Mouse (Mus musculus) forebrain, embryonic 14.5 days (tissue): Measurements from ENCODE around the gene Ramp1. TPM values are rescaled to one million over a fixed set of nuclear protein-coding genes. Genes with fewer than 3 reads are reported as not detected.

Experiments used
- ATAC-seq: fragments of 200-750 bp; cut with Nextera tagmentation; 2 replicates; pipeline ENCODE4 v1.8.0; 2017; ENCODE audit warnings: mild to moderate bottlenecking, moderate library complexity
- DNase-seq: peaks from one replicate; pipeline ENCODE4 v3.0.0-alpha.2; 2015; ENCODE audit warnings: low spot score
- H3K27ac ChIP-seq: fragments of 300-500 bp; sonication (generic); 2 replicates; pipeline ENCODE4 v1.5.1; 2014; ENCODE audit warnings: low read depth, mild to moderate bottlenecking, control low read depth, low read length, moderate library complexity
- H3K27me3 ChIP-seq: fragments of 300-500 bp; sonication (generic); replicated peaks from 2 replicates; pipeline ENCODE4 v1.6.1; 2014; ENCODE audit warnings: low read length, control low read depth, mixed read lengths; ENCODE audit not compliant: control insufficient read depth, insufficient read depth
- H3K36me3 ChIP-seq: fragments of 300-500 bp; sonication (generic); 2 replicates; pipeline ENCODE4 v1.6.1; 2014; ENCODE audit warnings: low read length, control low read depth; ENCODE audit not compliant: control insufficient read depth, insufficient read depth
- H3K4me1 ChIP-seq: fragments of 300-500 bp; sonication (generic); 2 replicates; pipeline ENCODE4 v1.6.1; 2014; ENCODE audit warnings: antibody characterized with exemption, low read length, control low read depth; ENCODE audit not compliant: control insufficient read depth, insufficient read depth
- H3K4me2 ChIP-seq: fragments of 300-500 bp; sonication (generic); 2 replicates; pipeline ENCODE4 v1.6.1; 2014; ENCODE audit warnings: mild to moderate bottlenecking, control low read depth, low read length
- H3K4me3 ChIP-seq: fragments of 300-500 bp; sonication (generic); 2 replicates; pipeline ENCODE4 v1.5.1; 2014; ENCODE audit warnings: low read depth, low read length, control low read depth
- H3K9ac ChIP-seq: fragments of 300-500 bp; sonication (generic); 2 replicates; pipeline ENCODE4 v1.6.1; 2014; ENCODE audit warnings: mild to moderate bottlenecking, low read length, control low read depth, moderate library complexity
- H3K9me3 ChIP-seq: fragments of 300-500 bp; sonication (generic); replicated peaks from 2 replicates; pipeline ENCODE4 v1.6.1; 2016; ENCODE audit warnings: low read length, control low read depth, mixed read lengths; ENCODE audit not compliant: control insufficient read depth
- WGBS: fragments of 180-500 bp; shearing (Covaris S2); extraction: QIAGEN DNeasy Blood & Tissue Kit; methylation state at CpG from one replicate; pipeline ENCODE4 v1.1.7; 2014; 5-methylcytosine and 5-hydroxymethylcytosine counted together
- polyA plus RNA-seq: library from polyadenylated mRNA; unstranded; fragments of >200 nt; fragmentation: Nextera tagmentation; extraction: Ambion mirVana; gene quantifications from 2 replicates; pipeline ENCODE4 v1.2.1, GENCODE M21; 2014

Ramp1 gene
- polyA plus RNA-seq, 1 experiment from 2014 or later, result 3.0 TPM

GRCm38 (mm10) chr1:91179086-91179485 is 536 bp upstream of the Ramp1 start:
- Histone ChIP-seq H3K36me3 (no peaks in the 10 kb centered on the region), H3K27ac (no peak overlapping the region), H3K4me3 (no peak overlapping the region), H3K4me1 (peaks cover 5% of the 10 kb centered on the region), H3K4me2 (no peak overlapping the region), H3K9ac (no peak overlapping the region), H3K9me3 (no peaks in the 10 kb centered on the region), H3K27me3 (peaks cover 5% of the 10 kb centered on the region)
- ATAC-seq (peak; percentile 50; the same call in 1 of the 2 replicates), DNase-seq (peak; percentile 74)
- 37% methylated on average over 5 of the region's 5 CpGs for WGBS

- H3K4me2 ChIP-seq, result peak overlapping the region; percentile 68
- peak overlapping the region; percentile 59 for H3K9ac ChIP-seq
- H3K4me3 ChIP-seq, result peak overlapping the region; percentile 30
- H3K27me3 ChIP-seq, result peaks cover 5% of the 10 kb centered on the region
- WGBS, result 5% methylated on average over 12 of the region's 14 CpGs
- DNase-seq (no peak), ATAC-seq (no peak)
- H3K9me3 ChIP-seq, result no peaks in the 10 kb centered on the region
- H3K4me1 ChIP-seq, result peaks cover 5% of the 10 kb centered on the region
- no peak overlapping the region for H3K27ac ChIP-seq
- no peaks in the 10 kb centered on the region for H3K36me3 ChIP-seq
Measured at GRCm38 (mm10) chr1:91180174-91180565, 548 bp downstream of the Ramp1 start.

- H3K4me3 ChIP-seq, result no peak overlapping the region
- ATAC-seq, result no peak
- DNase-seq, result no peak
- peaks cover 5% of the 10 kb centered on the region for H3K27me3 ChIP-seq
- no peaks in the 10 kb centered on the region for H3K9me3 ChIP-seq
- H3K27ac ChIP-seq, result no peak overlapping the region
- WGBS, result 76% methylated on average over 6 of the region's 6 CpGs
- H3K4me2 ChIP-seq, result peak overlapping the region; percentile 68; the same call in 1 of the 2 replicates
- H3K36me3 ChIP-seq, result no peaks in the 10 kb centered on the region
- H3K4me1 ChIP-seq, result peaks cover 5% of the 10 kb centered on the region
- H3K9ac ChIP-seq, result no peak overlapping the region
Measured at GRCm38 (mm10) chr1:91180723-91181122, 1.1 kb downstream of the Ramp1 start.

- Histone ChIP-seq H3K36me3 (no peaks in the 10 kb centered on the region), H3K9me3 (no peaks in the 10 kb centered on the region), H3K27me3 (peaks cover 5% of the 10 kb centered on the region), H3K4me3 (no peak overlapping the region), H3K4me1 (peaks cover 5% of the 10 kb centered on the region), H3K4me2 (no peak overlapping the region), H3K9ac (no peak overlapping the region), H3K27ac (no peak overlapping the region)
- ATAC-seq, result no peak
- WGBS, result 68% methylated on average over 5 of the region's 5 CpGs
- DNase-seq, result no peak
Measured at GRCm38 (mm10) chr1:91181261-91181660, 1.6 kb downstream of the Ramp1 start.

DNA sequence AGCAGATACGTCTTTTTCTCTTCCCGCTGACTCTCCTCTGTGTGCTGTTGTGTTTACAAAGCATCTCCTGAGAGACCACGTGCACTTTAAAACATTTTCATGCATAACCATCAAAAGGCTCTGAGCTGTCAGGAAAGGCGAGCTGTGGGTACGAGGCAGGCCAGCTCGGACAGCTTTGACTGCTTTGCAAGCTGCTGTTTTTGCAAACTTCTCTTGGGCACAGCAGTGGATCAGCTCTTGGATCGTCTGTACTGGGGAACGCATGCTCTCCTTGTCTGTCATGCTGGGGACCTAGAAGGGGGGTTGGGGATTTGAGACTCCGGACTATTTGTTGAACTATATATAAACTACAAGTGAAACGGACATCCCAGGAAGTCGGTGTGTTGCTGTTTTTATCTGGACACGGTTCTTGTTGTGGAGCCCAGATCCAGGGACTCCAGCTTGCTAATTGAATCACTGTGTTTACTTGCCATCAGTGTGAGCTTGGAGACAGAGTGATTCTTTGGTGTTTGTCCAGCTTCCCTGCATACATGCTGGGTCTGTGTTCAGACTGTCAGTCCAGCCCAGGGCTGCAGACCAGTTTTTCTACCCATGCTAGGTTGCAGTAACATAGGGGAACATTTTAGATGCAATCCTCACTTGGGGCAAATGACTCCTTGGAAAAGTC is 2.3 kb downstream of the Ramp1 start:
- DNase-seq, result no peak
- Histone ChIP-seq H3K27me3 (peaks cover 5% of the 10 kb centered on the region), H3K27ac (no peak overlapping the region), H3K4me1 (peaks cover 5% of the 10 kb centered on the region), H3K36me3 (no peaks in the 10 kb centered on the region), H3K4me3 (no peak overlapping the region), H3K9me3 (no peaks in the 10 kb centered on the region), H3K4me2 (no peak overlapping the region), H3K9ac (no peak overlapping the region)
- no peak for ATAC-seq
- WGBS, result 74% methylated on average over 12 of the region's 12 CpGs

DNA sequence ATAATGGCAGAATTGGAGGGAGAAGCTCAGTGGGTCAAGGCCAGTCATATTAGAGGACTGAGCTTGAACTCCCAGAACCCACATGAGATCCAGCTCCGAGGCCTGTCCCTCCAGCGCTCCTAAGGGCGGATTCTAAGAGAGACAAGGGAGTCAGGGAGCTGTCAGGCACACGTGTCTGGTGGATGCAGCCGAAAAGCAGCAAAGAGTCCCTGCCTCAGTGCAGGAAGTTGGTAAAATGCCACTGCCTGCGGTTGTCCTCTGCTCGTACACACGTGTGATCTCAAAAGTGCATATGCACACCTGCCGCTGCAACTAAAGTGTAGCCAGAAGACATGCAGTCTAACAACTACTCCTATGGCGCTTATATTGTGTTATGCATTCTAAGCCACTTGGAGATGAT is 3.7 kb downstream of the Ramp1 start:
- no peaks in the 10 kb centered on the region for H3K9me3 ChIP-seq
- 83% methylated on average over 10 of the region's 10 CpGs for WGBS
- no peak overlapping the region for H3K4me2 ChIP-seq

DNA sequence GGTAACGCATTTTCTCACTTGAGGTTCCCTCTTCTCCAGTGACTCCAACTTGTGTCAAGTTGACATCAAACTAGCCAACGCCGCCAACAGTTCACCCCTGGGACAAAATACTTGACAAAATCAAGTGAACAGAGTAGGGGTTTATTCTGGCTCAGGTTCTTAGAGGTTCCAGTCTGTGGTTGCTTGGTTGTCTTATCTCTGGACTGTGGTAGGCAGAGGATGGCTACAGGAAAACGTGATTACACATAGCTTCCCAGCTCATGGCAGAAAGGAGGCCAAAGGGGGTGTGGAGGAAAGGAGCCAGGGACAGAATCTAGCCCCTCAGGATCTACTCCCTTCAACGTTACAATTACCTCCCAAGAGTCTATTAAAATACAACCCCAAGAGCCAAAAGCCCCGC is 7.1 kb downstream of the Ramp1 start:
- H3K9ac ChIP-seq, result no peak overlapping the region
- H3K36me3 ChIP-seq, result no peaks in the 10 kb centered on the region
- ATAC-seq (no peak), DNase-seq (no peak)
- H3K4me3 ChIP-seq, result no peak overlapping the region
- no peak overlapping the region for H3K4me2 ChIP-seq
- 88% methylated on average over 6 of the region's 6 CpGs for whole genome bisulfite sequencing
- H3K27ac ChIP-seq, result no peak overlapping the region
- no peaks in the 10 kb centered on the region for H3K4me1 ChIP-seq
- no peaks in the 10 kb centered on the region for H3K9me3 ChIP-seq
- no peaks in the 10 kb centered on the region for H3K27me3 ChIP-seq

More for the DNA sequence above, 3.7 kb downstream of the Ramp1 start:
- Histone ChIP-seq H3K36me3 (no peaks in the 10 kb centered on the region), H3K4me1 (peaks cover 5% of the 10 kb centered on the region), H3K27me3 (peaks cover 5% of the 10 kb centered on the region), H3K27ac (no peak overlapping the region), H3K4me3 (no peak overlapping the region), H3K9ac (no peak overlapping the region)
- no peak for DNase-seq
- ATAC-seq, result no peak

DNA sequence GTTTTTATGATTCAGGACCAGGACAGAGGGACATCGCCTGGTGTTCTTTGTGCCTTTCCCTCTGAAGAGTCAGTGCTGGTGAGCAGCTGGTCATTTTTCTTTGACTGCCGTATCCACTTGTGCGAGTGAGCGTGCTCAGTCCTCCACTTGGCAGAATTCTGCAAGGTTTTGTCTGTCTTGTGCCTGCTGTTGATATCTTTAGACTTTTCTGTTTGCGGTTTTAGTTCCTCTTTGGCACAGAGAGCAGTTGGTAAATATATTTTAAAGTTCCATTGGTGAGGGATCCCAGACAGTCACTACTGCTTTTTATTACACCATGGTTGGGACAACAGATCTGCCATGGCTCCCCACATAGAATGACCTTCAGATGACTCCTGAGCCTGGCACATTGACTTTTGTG is 7.7 kb downstream of the Ramp1 start:
- Histone ChIP-seq H3K36me3 (no peaks in the 10 kb centered on the region), H3K27me3 (no peaks in the 10 kb centered on the region), H3K9ac (no peak overlapping the region), H3K4me3 (no peak overlapping the region), H3K9me3 (no peaks in the 10 kb centered on the region), H3K4me1 (no peaks in the 10 kb centered on the region), H3K4me2 (no peak overlapping the region), H3K27ac (no peak overlapping the region)
- no peak for DNase-seq
- no peak for ATAC-seq
- WGBS, result 95% methylated on average over 5 of the region's 5 CpGs

DNA sequence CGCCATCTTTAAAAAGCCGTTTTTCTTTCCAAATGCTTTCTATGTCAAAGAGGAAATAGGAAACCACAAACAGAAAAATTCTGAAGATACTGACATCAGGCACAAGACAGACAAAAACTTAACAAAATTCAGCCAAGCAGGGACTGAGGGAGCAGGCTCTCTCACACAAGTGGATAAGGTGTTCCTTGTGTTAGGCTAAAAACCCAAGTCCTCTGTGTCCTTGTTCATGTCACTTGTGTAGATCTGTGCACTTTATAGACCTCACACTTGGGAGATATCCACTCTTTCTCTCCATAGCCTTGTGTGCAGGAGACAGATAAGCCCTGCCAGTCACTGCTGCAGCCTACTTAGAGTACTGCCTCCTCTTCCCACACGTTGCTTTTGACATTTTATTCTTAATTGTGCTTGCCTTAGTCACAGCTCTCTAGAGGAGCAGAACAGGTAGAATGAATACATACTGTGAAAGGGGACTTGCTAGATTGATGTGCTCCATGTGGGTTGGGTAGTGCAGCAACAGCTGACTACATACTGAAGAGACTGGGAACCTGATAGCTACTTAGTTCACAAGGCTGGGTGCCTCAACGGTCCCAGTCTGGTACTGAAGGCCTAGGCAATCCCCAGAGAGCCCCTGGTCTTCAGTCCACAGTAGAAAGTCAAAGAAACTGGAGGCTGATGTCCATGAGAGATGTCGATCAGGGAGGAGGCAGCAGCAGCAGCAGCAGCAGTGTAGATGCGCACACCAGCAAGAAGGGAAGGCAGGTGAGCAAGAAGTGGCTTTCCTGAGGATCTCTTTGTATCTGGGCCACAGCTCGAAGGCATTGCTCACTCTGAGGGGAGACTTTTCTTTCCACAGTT is 8.4 kb downstream of the Ramp1 start:
- 89% methylated on average over 7 of the region's 7 CpGs for WGBS
- Histone ChIP-seq H3K4me2 (no peak overlapping the region), H3K27ac (no peak overlapping the region), H3K9me3 (no peaks in the 10 kb centered on the region), H3K4me3 (no peak overlapping the region), H3K9ac (no peak overlapping the region), H3K4me1 (no peaks in the 10 kb centered on the region), H3K36me3 (no peaks in the 10 kb centered on the region), H3K27me3 (no peaks in the 10 kb centered on the region)
- ATAC-seq, result no peak
- no peak for DNase-seq
